Mouse (Mus musculus) hindbrain, embryonic 10.5 days (tissue): Measurements from ENCODE around the gene Olfr801. TPM values are rescaled to one million over a fixed set of nuclear protein-coding genes. Genes with fewer than 3 reads are reported as not detected.

Source experiments
- DNase-seq: peaks from one replicate; pipeline ENCODE4 v3.0.0-alpha.2; 2017; ENCODE audit warnings: low spot score
- H3K27ac ChIP-seq: fragments of 300-500 bp; sonication (generic); 2 replicates; pipeline ENCODE4 v1.5.1; 2016; ENCODE audit warnings: mild to moderate bottlenecking, moderate library complexity
- H3K27me3 ChIP-seq: fragments of 300-500 bp; sonication (generic); 2 replicates; pipeline ENCODE4 v1.6.1; 2016; ENCODE audit warnings: mild to moderate bottlenecking; ENCODE audit not compliant: poor library complexity, insufficient read depth, severe bottlenecking
- H3K36me3 ChIP-seq: fragments of 300-500 bp; sonication (generic); 2 replicates; pipeline ENCODE4 v1.6.1; 2016; ENCODE audit warnings: mild to moderate bottlenecking, moderate library complexity
- H3K4me1 ChIP-seq: fragments of 300-500 bp; sonication (generic); replicated peaks from 2 replicates; pipeline ENCODE4 v1.6.1; 2016; ENCODE audit warnings: mild to moderate bottlenecking
- H3K4me3 ChIP-seq: fragments of 300-500 bp; sonication (generic); 2 replicates; pipeline ENCODE4 v1.5.1; 2016; ENCODE audit warnings: mild to moderate bottlenecking, moderate library complexity
- H3K9me3 ChIP-seq: fragments of 300-500 bp; sonication (generic); 2 replicates; pipeline ENCODE4 v1.6.1; 2016; ENCODE audit warnings: mild to moderate bottlenecking, moderate library complexity
- WGBS: fragments of 180-500 bp; shearing (Covaris S2); methylation state at CpG from one replicate; pipeline ENCODE4 v1.1.7; 2016; 5-methylcytosine and 5-hydroxymethylcytosine counted together
- polyA plus RNA-seq: library from polyadenylated mRNA; unstranded; fragments of >200 nt; fragmentation: Nextera tagmentation; extraction: Ambion mirVana; gene quantifications from 2 replicates; pipeline ENCODE4 v1.2.1, GENCODE M21; 2016

Olfr801 gene
- polyA plus RNA-seq: not detected in 2 replicates

- Histone ChIP-seq H3K9me3 (no peaks in the 10 kb centered on the region), H3K4me1 (no peaks in the 10 kb centered on the region), H3K36me3 (no peaks in the 10 kb centered on the region), H3K27me3 (no peaks in the 10 kb centered on the region), H3K27ac (no peak within 1 kb of the TSS), H3K4me3 (no peak within 1 kb of the TSS)
- 78% methylated on average over 1 of the region's 1 CpGs for WGBS
- no peak for DNase-seq
Observed at GRCm38 (mm10) chr10:129673765-129674164, at the start of gene Olfr801. Olfr801 (minus strand) TSS chr10:129673865.

DNA sequence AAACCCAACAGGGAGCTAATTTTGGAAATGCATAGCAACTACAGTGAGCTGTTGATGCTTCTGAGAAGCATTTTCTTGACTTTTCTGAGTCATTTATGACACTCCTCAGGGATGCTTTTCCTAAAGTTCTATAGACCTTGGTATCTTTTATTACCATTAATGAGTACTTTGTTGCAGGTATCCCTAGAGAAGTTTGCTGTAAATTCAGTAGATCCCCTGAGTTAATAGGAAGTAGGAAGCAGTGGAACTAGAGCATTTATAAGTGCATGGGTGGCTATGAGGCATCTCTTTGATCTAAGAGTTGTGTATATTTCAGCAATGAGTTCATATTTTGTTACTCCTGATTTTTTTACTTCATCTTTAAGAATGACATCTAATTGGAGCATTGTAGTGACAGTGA lies 29.2 kb upstream of the Olfr801 start, which contains the start of gene Olfr804:
TSS of gene Olfr804 (plus strand) at position 301 of the 400 bp plus-strand sequence.
- Histone ChIP-seq H3K36me3 (no peaks in the 10 kb centered on the region), H3K4me1 (no peaks in the 10 kb centered on the region), H3K9me3 (no peaks in the 10 kb centered on the region), H3K4me3 (no peak within 1 kb of the TSS), H3K27me3 (no peaks in the 10 kb centered on the region), H3K27ac (no peak within 1 kb of the TSS)
- no peak for DNase-seq

GRCm38 (mm10) chr10:129694186-129694585 lies 20.5 kb upstream of the Olfr801 start, which contains the start of gene Olfr803:
Olfr803 (minus strand) TSS chr10:129694286.
- DNase-seq: no peak
- Histone ChIP-seq H3K4me1 (no peaks in the 10 kb centered on the region), H3K27me3 (no peaks in the 10 kb centered on the region), H3K4me3 (no peak within 1 kb of the TSS), H3K27ac (no peak within 1 kb of the TSS), H3K36me3 (no peaks in the 10 kb centered on the region), H3K9me3 (no peaks in the 10 kb centered on the region)
- 77% methylated on average over 2 of the region's 2 CpGs for WGBS

DNA sequence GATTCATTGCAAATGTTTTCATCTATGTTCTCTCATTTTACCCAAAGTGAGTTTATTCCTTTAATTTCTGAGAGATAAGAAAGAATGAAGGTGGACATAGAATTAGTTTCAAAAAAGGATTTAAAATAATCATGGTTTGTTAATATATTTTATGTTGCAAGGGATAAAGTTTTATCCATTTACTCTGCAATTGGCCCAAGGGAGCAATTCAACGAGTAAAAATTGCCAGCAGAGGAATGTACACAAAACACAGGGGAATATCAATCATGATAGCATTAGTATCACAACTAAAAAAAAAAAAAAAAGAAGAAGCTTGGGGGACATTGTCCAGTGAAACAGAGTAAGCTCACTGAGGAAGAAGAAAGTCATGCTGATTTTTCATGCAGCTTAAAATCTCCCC lies 14.4 kb upstream of the Olfr801 start, which contains the start of gene Olfr802:
TSS of gene Olfr802 (minus strand) at position 101 of the 400 bp plus-strand sequence.
- Histone ChIP-seq H3K27ac (no peak within 1 kb of the TSS), H3K36me3 (no peaks in the 10 kb centered on the region), H3K9me3 (no peaks in the 10 kb centered on the region), H3K4me3 (no peak within 1 kb of the TSS), H3K27me3 (no peaks in the 10 kb centered on the region), H3K4me1 (no peaks in the 10 kb centered on the region)
- WGBS: 87% methylated on average over 1 of the region's 1 CpGs
- DNase-seq: no peak

GRCm38 (mm10) chr10:129657394-129657793 lies 16.3 kb downstream of the Olfr801 start, which contains the start of gene Olfr800:
Olfr800 (plus strand) TSS chr10:129657694.
- Histone ChIP-seq H3K27me3 (no peaks in the 10 kb centered on the region), H3K4me1 (no peaks in the 10 kb centered on the region), H3K9me3 (no peaks in the 10 kb centered on the region), H3K27ac (no peak within 1 kb of the TSS), H3K36me3 (no peaks in the 10 kb centered on the region), H3K4me3 (no peak within 1 kb of the TSS)
- no peak for DNase-seq

- Histone ChIP-seq H3K4me1 (no peaks in the 10 kb centered on the region), H3K4me3 (no peak overlapping the region), H3K9me3 (no peaks in the 10 kb centered on the region), H3K27ac (no peak overlapping the region), H3K36me3 (no peaks in the 10 kb centered on the region), H3K27me3 (no peaks in the 10 kb centered on the region)
- DNase-seq: no peak
- WGBS: 79% methylated on average over 1 of the region's 1 CpGs
Observed at GRCm38 (mm10) chr10:129651763-129652162, 21.9 kb downstream of the Olfr801 start.

GRCm38 (mm10) chr10:129637184-129637583 lies 36.5 kb downstream of the Olfr801 start, which contains the start of gene Olfr799:
Olfr799 (plus strand) TSS chr10:129637484.
- no peak within 1 kb of the TSS for H3K4me3 ChIP-seq
- no peak for DNase-seq
- H3K36me3 ChIP-seq: no peaks in the 10 kb centered on the region
- H3K9me3 ChIP-seq: no peaks in the 10 kb centered on the region
- WGBS: 48% methylated on average over 1 of the region's 1 CpGs
- no peak within 1 kb of the TSS for H3K27ac ChIP-seq
- H3K4me1 ChIP-seq: no peaks in the 10 kb centered on the region
- no peaks in the 10 kb centered on the region for H3K27me3 ChIP-seq

GRCm38 (mm10) chr10:129627834-129628233 lies 45.8 kb downstream of the Olfr801 start, which contains the start of gene Olfr798:
Olfr798 (minus strand) TSS chr10:129627934.
- no peaks in the 10 kb centered on the region for H3K9me3 ChIP-seq
- H3K27me3 ChIP-seq: no peaks in the 10 kb centered on the region
- no peaks in the 10 kb centered on the region for H3K4me1 ChIP-seq
- 88% methylated on average over 1 of the region's 1 CpGs for WGBS
- no peak for DNase-seq
- H3K27ac ChIP-seq: no peak within 1 kb of the TSS
- no peak within 1 kb of the TSS for H3K4me3 ChIP-seq
- no peaks in the 10 kb centered on the region for H3K36me3 ChIP-seq

- Histone ChIP-seq H3K4me1 (no peaks in the 10 kb centered on the region), H3K27me3 (no peaks in the 10 kb centered on the region), H3K36me3 (no peaks in the 10 kb centered on the region), H3K4me3 (no peak overlapping the region), H3K9me3 (no peaks in the 10 kb centered on the region), H3K27ac (no peak overlapping the region)
- no peak for DNase-seq
Observed at GRCm38 (mm10) chr10:129623251-129623650, 50.4 kb downstream of the Olfr801 start.

GRCm38 (mm10) chr10:129621724-129622123 lies 51.9 kb downstream of the Olfr801 start:
- Histone ChIP-seq H3K27ac (no peak overlapping the region), H3K27me3 (no peaks in the 10 kb centered on the region), H3K9me3 (no peaks in the 10 kb centered on the region), H3K4me1 (no peaks in the 10 kb centered on the region), H3K36me3 (no peaks in the 10 kb centered on the region), H3K4me3 (no peak overlapping the region)
- 14% methylated on average over 1 of the region's 1 CpGs for WGBS
- DNase-seq: no peak

Other genes with a start within 250 kb of the Olfr801 start
- gene Olfr786, start 246.6 kb downstream of the Olfr801 start, polyA plus RNA-seq: not detected in 2 replicates
- gene Olfr787, start 212.0 kb downstream of the Olfr801 start, polyA plus RNA-seq: not detected in 2 replicates
- not detected in 2 replicates for gene Olfr788, start 202.9 kb downstream of the Olfr801 start, polyA plus RNA-seq
- gene Olfr789, start 189.1 kb downstream of the Olfr801 start, polyA plus RNA-seq: not detected in 2 replicates
- gene Olfr790, start 175.4 kb downstream of the Olfr801 start, polyA plus RNA-seq: not detected in 2 replicates
- not detected in 2 replicates for gene Olfr791, start 152.1 kb downstream of the Olfr801 start, polyA plus RNA-seq
- not detected in 2 replicates for gene Olfr792, start 134.7 kb downstream of the Olfr801 start, polyA plus RNA-seq
- gene Olfr794, start 106.2 kb downstream of the Olfr801 start, polyA plus RNA-seq: not detected in 2 replicates
- not detected in 2 replicates for gene Olfr796, start 61.3 kb downstream of the Olfr801 start, polyA plus RNA-seq
- gene Olfr798, start 45.9 kb downstream of the Olfr801 start, polyA plus RNA-seq: not detected in 2 replicates
- not detected in 2 replicates for gene Olfr799, start 36.4 kb downstream of the Olfr801 start, polyA plus RNA-seq
- gene Olfr800, start 16.2 kb downstream of the Olfr801 start, polyA plus RNA-seq: not detected in 2 replicates
- not detected in 2 replicates for gene Olfr802, start 14.3 kb upstream of the Olfr801 start, polyA plus RNA-seq
- gene Olfr803, start 20.4 kb upstream of the Olfr801 start, polyA plus RNA-seq: not detected in 2 replicates
- gene Olfr804, start 29.3 kb upstream of the Olfr801 start, polyA plus RNA-seq: not detected in 2 replicates
- gene Olfr805, start 55.5 kb upstream of the Olfr801 start, polyA plus RNA-seq: not detected in 2 replicates
- gene Olfr806, start 68.1 kb upstream of the Olfr801 start, polyA plus RNA-seq: not detected in 2 replicates
- gene Olfr807, start 83.9 kb upstream of the Olfr801 start, polyA plus RNA-seq: not detected in 2 replicates
- not detected in 2 replicates for gene Olfr808, start 91.6 kb upstream of the Olfr801 start, polyA plus RNA-seq
- gene Olfr809, start 100.8 kb upstream of the Olfr801 start, polyA plus RNA-seq: not detected in 2 replicates
- not detected in 2 replicates for gene Olfr810, start 121.1 kb upstream of the Olfr801 start, polyA plus RNA-seq
- not detected in 2 replicates for gene Olfr811, start 130.5 kb upstream of the Olfr801 start, polyA plus RNA-seq
- gene Olfr812, start 172.2 kb upstream of the Olfr801 start, polyA plus RNA-seq: not detected in 2 replicates
- gene Olfr813, start 181.5 kb upstream of the Olfr801 start, polyA plus RNA-seq: not detected in 2 replicates
- gene Olfr814, start 206.0 kb upstream of the Olfr801 start, polyA plus RNA-seq: not detected in 2 replicates
- gene Olfr815, start 232.0 kb upstream of the Olfr801 start, polyA plus RNA-seq: not detected in 2 replicates
- not detected in 2 replicates for gene Olfr816, start 241.7 kb upstream of the Olfr801 start, polyA plus RNA-seq